Mouse (Mus musculus) heart, embryonic 14.5 days (tissue): ENCODE measurements around the gene Gm49450. TPM values are rescaled to one million over a fixed set of nuclear protein-coding genes. Genes with fewer than 3 reads are reported as not detected.
"Not testable (repeated sequence)": the region's sequence is repeated elsewhere in the genome, so short reads cannot be mapped to it uniquely, and the experiment has no call there.

ENCODE experiments used
- ATAC-seq: fragments of 200-750 bp; cut with Nextera tagmentation; 2 replicates; pipeline ENCODE4 v1.8.0; 2017; ENCODE audit warnings: low read depth, moderate TSS enrichment; ENCODE audit not compliant: insufficient number of reproducible peaks, insufficient read depth, low FRiP score
- H3K27ac ChIP-seq, 2 experiments: fragments of 200-500 bp in 1 of 2; fragments of 300-500 bp in 1 of 2; sonication (generic) in 1 of 2; replicated peaks in 1 of 2; 2 replicates each; pipeline ENCODE4 v1.5.1; 2012 to 2014; ENCODE audit warnings: low read depth in 2 of 2, low read length in 2 of 2, control low read depth in 1 of 2, mild to moderate bottlenecking in 1 of 2, mixed read lengths in 1 of 2; ENCODE audit not compliant: control insufficient read depth in 1 of 2, insufficient read depth in 1 of 2
- H3K27me3 ChIP-seq: fragments of 300-500 bp; sonication (generic); 2 replicates; pipeline ENCODE4 v1.6.1; 2014; ENCODE audit warnings: mild to moderate bottlenecking, low read length, control low read depth; ENCODE audit not compliant: control insufficient read depth, insufficient read depth
- H3K36me3 ChIP-seq: fragments of 300-500 bp; sonication (generic); 2 replicates; pipeline ENCODE4 v1.6.1; 2014; ENCODE audit warnings: mild to moderate bottlenecking, control low read depth, low read length, mixed read lengths; ENCODE audit not compliant: control insufficient read depth, insufficient read depth
- H3K4me1 ChIP-seq, 2 experiments: fragments of 200-500 bp in 1 of 2; fragments of 300-500 bp in 1 of 2; sonication (generic) in 1 of 2; 2 replicates each; pipeline ENCODE4 v1.6.1; 2012 to 2014; ENCODE audit warnings: low read length in 2 of 2, control low read depth in 1 of 2, mixed read lengths in 1 of 2; ENCODE audit not compliant: control insufficient read depth in 2 of 2, insufficient read depth in 2 of 2
- H3K4me2 ChIP-seq: fragments of 300-500 bp; sonication (generic); 2 replicates; pipeline ENCODE4 v1.6.1; 2014; ENCODE audit warnings: mild to moderate bottlenecking, low read length
- H3K4me3 ChIP-seq, 2 experiments: fragments of 200-500 bp in 1 of 2; fragments of 300-500 bp in 1 of 2; sonication (generic) in 1 of 2; 2 replicates each; pipeline ENCODE4 v1.5.1; 2012 to 2014; ENCODE audit warnings: low read length in 2 of 2, mild to moderate bottlenecking in 2 of 2, control low read depth in 1 of 2, low read depth in 1 of 2, moderate library complexity in 1 of 2; ENCODE audit not compliant: control insufficient read depth in 1 of 2, insufficient read depth in 1 of 2
- H3K9ac ChIP-seq: fragments of 300-500 bp; sonication (generic); 2 replicates; pipeline ENCODE4 v1.6.1; 2014; ENCODE audit warnings: mild to moderate bottlenecking, low read length
- H3K9me3 ChIP-seq: fragments of 300-500 bp; sonication (generic); 2 replicates; pipeline ENCODE4 v1.6.1; 2016; ENCODE audit warnings: low read length, control low read depth; ENCODE audit not compliant: control insufficient read depth
- WGBS: fragments of 180-500 bp; shearing (Covaris S2); extraction: QIAGEN DNeasy Blood & Tissue Kit; methylation state at CpG from one replicate; pipeline ENCODE4 v1.1.7; 2014; 5-methylcytosine and 5-hydroxymethylcytosine counted together
- polyA plus RNA-seq: library from polyadenylated mRNA; unstranded; fragments of >200 nt; fragmentation: Nextera tagmentation; extraction: Ambion mirVana; gene quantifications from 2 replicates; pipeline ENCODE4 v1.2.1, GENCODE M21; 2014

Gene Gm49450
- polyA plus RNA-seq, 1 experiment from 2014 or later = not detected

- H3K27ac ChIP-seq = no peak overlapping the region
- 65% methylated on average over 10 of the region's 10 CpGs for WGBS
- no peaks in the 10 kb centered on the region for H3K27me3 ChIP-seq
- ATAC-seq = no peak
- H3K4me1 ChIP-seq = peaks cover 2% of the 10 kb centered on the region in 2 experiments; a peak in 3 of 4 replicates
- H3K9me3 ChIP-seq = 0 out of 2 replicates have a peak, but pooled peaks cover 3% of the 10 kb centered on the region
- no peak overlapping the region for H3K4me2 ChIP-seq
- H3K36me3 ChIP-seq = no peaks in the 10 kb centered on the region
- no peak overlapping the region for H3K4me3 ChIP-seq
- H3K9ac ChIP-seq = no peak overlapping the region
These were observed 12.5 kb downstream of the Gm49450 start for GRCm38 (mm10) chr15:98940816-98941215.

DNA sequence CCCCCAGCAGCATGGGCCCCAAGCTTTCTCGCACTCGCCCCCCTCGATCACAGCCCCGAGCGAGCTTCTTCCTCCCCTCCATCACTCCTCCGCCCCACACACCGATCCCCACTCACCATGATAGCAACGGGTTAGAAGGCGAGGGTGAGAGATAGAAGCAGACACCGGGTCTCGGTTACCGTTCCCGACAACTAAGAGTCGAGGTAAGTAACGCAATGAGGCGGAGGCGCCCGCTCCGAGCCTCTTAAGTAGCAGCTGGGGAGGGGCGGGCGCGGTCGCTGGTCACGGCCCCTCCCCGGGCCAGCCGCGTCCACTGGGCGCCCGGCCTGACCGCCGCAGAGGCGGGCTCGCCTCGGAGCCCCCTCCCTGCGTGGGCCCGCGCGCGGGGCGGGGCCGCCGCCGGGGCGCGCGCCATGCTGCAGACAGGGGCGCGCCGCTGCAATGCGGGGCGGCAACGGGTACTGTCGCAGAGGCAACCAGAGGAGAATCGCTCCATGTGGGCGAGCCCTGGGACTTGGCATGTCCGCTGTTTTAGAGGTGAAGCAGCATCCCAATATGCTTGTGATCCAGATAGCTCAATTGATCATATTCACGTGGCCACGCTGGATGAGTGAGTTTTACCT lies 19.0 kb downstream of the Gm49450 start, which contains the start of gene Tuba1b:
TSS of gene Tuba1b (minus strand) at position 349 of the 623 bp plus-strand sequence.
- H3K27ac ChIP-seq = peak within 1 kb of the TSS; percentile 99
- no peaks in the 10 kb centered on the region for H3K27me3 ChIP-seq
- H3K9me3 ChIP-seq = no peaks in the 10 kb centered on the region
- peaks cover 3 to 11% of the 10 kb centered on the region in 2 experiments for H3K4me1 ChIP-seq
- peak within 1 kb of the TSS; percentile 80 to 96 for H3K4me3 ChIP-seq
- peak within 1 kb of the TSS; percentile 89 for H3K4me2 ChIP-seq
- peaks cover 17% of the 10 kb centered on the region for H3K36me3 ChIP-seq
- peak within 1 kb of the TSS; percentile 97 for H3K9ac ChIP-seq
- WGBS = 1% methylated on average over 56 of the region's 58 CpGs
- ATAC-seq = peak; percentile 94

DNA sequence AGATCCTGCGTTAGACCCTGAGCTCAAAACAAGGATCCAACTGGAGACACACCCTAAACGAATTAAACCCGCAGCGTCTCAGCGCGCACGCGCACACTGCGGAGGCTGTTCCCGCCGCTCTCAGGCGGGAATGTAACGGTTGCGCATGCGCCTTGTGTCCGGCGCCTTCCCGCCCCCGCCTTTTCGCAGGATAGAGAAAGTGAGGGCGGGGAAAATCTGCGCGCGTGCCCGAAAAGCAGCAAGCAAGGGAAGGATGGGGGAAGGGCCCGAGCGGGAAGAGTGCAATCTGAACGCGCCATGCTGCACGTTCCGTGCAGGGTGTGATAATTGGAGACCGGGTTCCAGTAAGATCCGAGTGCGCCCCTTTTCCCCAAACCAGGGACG lies 19.5 kb downstream of the Gm49450 start:
- under 1% methylated on average over 35 of the region's 35 CpGs for WGBS

DNA sequence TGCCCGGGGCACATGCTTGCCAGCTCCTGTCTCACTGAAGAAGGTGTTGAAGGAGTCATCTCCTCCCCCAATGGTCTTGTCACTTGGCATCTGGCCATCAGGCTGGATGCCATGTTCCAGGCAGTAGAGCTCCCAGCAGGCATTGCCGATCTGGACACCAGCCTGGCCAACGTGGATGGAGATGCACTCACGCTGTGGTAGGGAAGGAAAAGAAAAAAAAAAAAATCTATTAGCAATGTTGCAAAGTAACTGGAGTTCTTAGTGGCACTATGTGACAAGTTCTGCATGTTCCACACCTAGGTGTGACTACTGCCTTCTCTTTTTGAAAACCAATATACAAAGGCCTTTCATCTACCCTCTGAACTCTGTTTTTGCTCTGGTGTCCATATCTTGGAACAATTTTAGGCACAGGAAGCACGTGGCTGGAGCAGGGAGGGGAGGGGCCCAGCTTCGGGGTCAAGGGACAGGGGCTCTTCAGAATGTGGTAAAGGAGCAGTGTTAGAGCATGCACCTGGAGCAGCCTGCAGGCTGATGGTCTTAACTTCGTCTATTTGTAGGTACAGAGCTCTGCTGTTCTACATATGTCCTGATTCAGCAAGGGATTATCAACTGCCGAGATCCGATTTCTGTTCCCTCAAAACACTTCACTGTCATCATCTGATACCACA lies 20.2 kb downstream of the Gm49450 start:
- not testable (repeated sequence) for H3K9me3 ChIP-seq, H3K27me3 ChIP-seq, ATAC-seq
- Histone ChIP-seq H3K27ac (peak overlapping the region; percentile 73 to 99), H3K4me3 (peak overlapping the region; percentile 80 to 96), H3K36me3 (peaks cover 17% of the 10 kb centered on the region), H3K9ac (peak overlapping the region; percentile 97), H3K4me1 (peaks cover 3 to 11% of the 10 kb centered on the region in 2 experiments), H3K4me2 (peak overlapping the region; percentile 89)
- WGBS = under 1% methylated on average over 8 of the region's 9 CpGs

More for the DNA sequence above, 19.5 kb downstream of the Gm49450 start:
- H3K4me2 ChIP-seq = peak overlapping the region; percentile 89
- peaks cover 3 to 11% of the 10 kb centered on the region in 2 experiments for H3K4me1 ChIP-seq
- H3K9ac ChIP-seq = peak overlapping the region; percentile 97
- H3K36me3 ChIP-seq = peaks cover 17% of the 10 kb centered on the region
- no peaks in the 10 kb centered on the region for H3K27me3 ChIP-seq
- H3K27ac ChIP-seq = peak overlapping the region; percentile 99
- no peaks in the 10 kb centered on the region for H3K9me3 ChIP-seq
- peak overlapping the region; percentile 80 to 96 for H3K4me3 ChIP-seq
- ATAC-seq = peak; percentile 80

DNA sequence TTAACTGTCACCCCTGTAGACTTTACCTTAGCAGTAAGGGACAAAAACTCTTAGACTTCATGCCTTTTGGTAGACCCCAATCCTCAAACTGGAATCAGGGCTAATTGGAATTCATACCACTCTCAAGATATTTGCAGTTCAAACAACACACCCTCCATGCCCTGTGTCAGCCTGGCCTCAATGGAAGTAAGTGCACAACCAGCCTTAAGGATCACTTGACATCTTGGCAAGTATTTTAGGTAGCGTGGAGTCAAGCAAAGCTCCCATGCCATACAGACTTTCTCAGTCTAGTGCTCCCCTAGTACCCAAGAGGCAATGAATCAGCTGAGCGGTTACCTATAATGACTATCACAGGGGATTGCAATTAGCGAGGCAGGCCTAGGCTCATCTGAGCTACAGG lies 22.4 kb downstream of the Gm49450 start:
- H3K9ac ChIP-seq = no peak overlapping the region; the same call in 1 of the 2 replicates
- no peaks in the 10 kb centered on the region for H3K9me3 ChIP-seq
- no peak overlapping the region for H3K4me3 ChIP-seq
- no peaks in the 10 kb centered on the region for H3K27me3 ChIP-seq
- peaks cover 17% of the 10 kb centered on the region for H3K36me3 ChIP-seq
- H3K4me1 ChIP-seq = peaks cover 3 to 11% of the 10 kb centered on the region in 2 experiments
- 76% methylated on average over 3 of the region's 3 CpGs for whole genome bisulfite sequencing
- H3K27ac ChIP-seq = 0 out of 4 replicates have a peak overlapping the region, but pooled peaks of 1 of the 2 experiments have one; percentile 24
- no peak for ATAC-seq
- peak overlapping the region; percentile 13; the same call in 1 of the 2 replicates for H3K4me2 ChIP-seq

GRCm38 (mm10) chr15:98930017-98930734 lies 23.2 kb downstream of the Gm49450 start:
- no peaks in the 10 kb centered on the region for H3K27me3 ChIP-seq
- H3K9me3 ChIP-seq = no peaks in the 10 kb centered on the region
- no peak for ATAC-seq
- H3K4me2 ChIP-seq = no peak overlapping the region
- no peak overlapping the region for H3K4me3 ChIP-seq
- H3K27ac ChIP-seq = peak overlapping the region in 1 of 2 experiments; percentile 37; a peak in 1 of 4 replicates
- peaks cover 0 to 4% of the 10 kb centered on the region in 2 experiments; a peak in 2 of 4 replicates for H3K4me1 ChIP-seq
- no peak overlapping the region for H3K9ac ChIP-seq
- H3K36me3 ChIP-seq = peaks cover 17% of the 10 kb centered on the region
- WGBS = 51% methylated on average over 8 of the region's 8 CpGs

DNA sequence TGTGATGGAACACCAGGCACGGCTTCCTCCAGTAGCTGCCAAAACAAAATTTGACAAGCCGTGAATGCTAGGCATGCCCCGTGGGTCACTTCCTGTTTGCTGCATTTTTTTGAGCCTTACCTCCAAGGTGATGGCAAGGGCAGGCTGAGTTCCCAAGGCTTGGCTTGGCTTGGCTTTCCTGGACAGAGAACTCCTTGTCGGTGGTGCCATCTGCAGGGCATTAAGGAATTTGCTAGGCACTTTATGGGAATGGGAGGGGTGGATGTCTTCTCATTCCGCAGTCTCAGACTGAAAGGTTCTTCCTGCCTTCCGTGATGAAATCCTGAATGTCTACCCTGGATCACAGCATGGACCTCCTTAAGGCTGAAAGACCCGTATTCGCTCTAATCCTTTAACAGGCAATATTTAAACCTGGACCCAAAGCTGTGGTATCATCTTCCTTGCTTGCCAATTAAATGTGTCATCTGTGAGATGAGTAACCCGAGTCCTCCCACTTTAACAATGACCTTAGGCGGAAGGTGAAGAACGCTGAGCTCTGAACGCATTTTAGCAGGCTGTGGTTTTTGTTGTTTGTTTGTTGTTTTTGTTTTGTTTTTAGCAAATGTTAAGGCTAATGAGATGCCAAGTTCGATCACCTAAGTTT lies 24.6 kb downstream of the Gm49450 start:
- peak overlapping the region; percentile 21 to 29; a peak in 3 of 4 replicates for H3K27ac ChIP-seq
- H3K4me2 ChIP-seq = peak overlapping the region; percentile 46
- peaks cover 17% of the 10 kb centered on the region for H3K36me3 ChIP-seq
- peak overlapping the region; percentile 26; the same call in 1 of the 2 replicates for H3K9ac ChIP-seq
- no peaks in the 10 kb centered on the region for H3K9me3 ChIP-seq
- H3K4me1 ChIP-seq = peaks cover 0 to 4% of the 10 kb centered on the region in 2 experiments; a peak in 2 of 4 replicates
- no peak overlapping the region for H3K4me3 ChIP-seq
- whole genome bisulfite sequencing = 12% methylated on average over 13 of the region's 13 CpGs
- peak; percentile 61 for ATAC-seq
- H3K27me3 ChIP-seq = no peaks in the 10 kb centered on the region
